ENCODE assay signal across 8 mouse cellular contexts in genomic region chr12:100726651-100727050, GRCm38 (mm10). TPM values are rescaled to one million over a fixed set of nuclear protein-coding genes. Genes with fewer than 3 reads are reported as not detected.
DNase-seq lines count a peak whose midpoint lies in the region; ATAC-seq and TF ChIP-seq lines count a peak whose summit lies in the region.

Gene Rps6ka5, minus strand, starts transcription at chr12:100726983.

- no peak for ATAC-seq in frontal cortex, adult (ENCODE audit: low TSS enrichment)
- no peak for ATAC-seq in heart, postnatal 0 days (ENCODE audit: insufficient read depth, low read depth)
- ATAC-seq in limb, embryonic 14.5 days (ENCODE audit: low FRiP score, low read depth): no peak
- ATAC-seq in lung, postnatal 0 days: no peak

- peak within 1 kb of the TSS; percentile 95 for H3K27ac ChIP-seq in embryonic facial prominence, embryonic 10.5 days (replicated peaks)
- H3K27ac ChIP-seq in heart, postnatal 0 days (ENCODE audit: low read depth): no peak within 1 kb of the TSS
- no peak within 1 kb of the TSS for H3K27ac ChIP-seq in limb, embryonic 14.5 days (replicated peaks; ENCODE audit: low read depth, low read length)
- no peak within 1 kb of the TSS for H3K27ac ChIP-seq in lung, postnatal 0 days (ENCODE audit: low read length)

- H3K9ac ChIP-seq in heart, postnatal 0 days (replicated peaks; ENCODE audit: low read depth, low read length): no peak within 1 kb of the TSS
- no peak within 1 kb of the TSS for H3K9ac ChIP-seq in limb, embryonic 14.5 days (ENCODE audit: low read depth, low read length, severe bottlenecking)
- H3K9ac ChIP-seq in lung, postnatal 0 days (replicated peaks; ENCODE audit: low read depth): no peak within 1 kb of the TSS

- H3K27me3 ChIP-seq in embryonic facial prominence, embryonic 10.5 days (replicated peaks; ENCODE audit: low read depth, poor library complexity, severe bottlenecking): no peaks in the 10 kb centered on the region
- no peaks in the 10 kb centered on the region for H3K27me3 ChIP-seq in heart, postnatal 0 days (ENCODE audit: control insufficient read depth, insufficient read depth, low read length)
- no peaks in the 10 kb centered on the region for H3K27me3 ChIP-seq in limb, embryonic 14.5 days (ENCODE audit: control insufficient read depth, insufficient read depth, low read length)
- H3K27me3 ChIP-seq in lung, postnatal 0 days (replicated peaks; ENCODE audit: insufficient read depth, low read length): no peaks in the 10 kb centered on the region

- H3K36me3 ChIP-seq in embryonic facial prominence, embryonic 10.5 days (replicated peaks): no peaks in the 10 kb centered on the region
- no peaks in the 10 kb centered on the region for H3K36me3 ChIP-seq in heart, postnatal 0 days (replicated peaks; ENCODE audit: control insufficient read depth, insufficient read depth, low read length)
- no peaks in the 10 kb centered on the region for H3K36me3 ChIP-seq in limb, embryonic 14.5 days (ENCODE audit: control insufficient read depth, insufficient read depth, low read length)
- no peaks in the 10 kb centered on the region for H3K36me3 ChIP-seq in lung, postnatal 0 days (ENCODE audit: insufficient read depth, low read length)

- TF ChIP-seq EP300 in heart, postnatal 0 days (IDR thresholded peaks at IDR 0.05; ENCODE audit: low read depth): no peak
- no peak for TF ChIP-seq EP300 in lung, postnatal 0 days (IDR thresholded peaks at IDR 0.05)

- H3K9me3 ChIP-seq in embryonic facial prominence, embryonic 10.5 days: 0 out of 2 replicates have a peak, but pooled peaks cover 3% of the 10 kb centered on the region
- no peaks in the 10 kb centered on the region for H3K9me3 ChIP-seq in heart, postnatal 0 days (replicated peaks; ENCODE audit: control insufficient read depth, low read length)
- no peaks in the 10 kb centered on the region for H3K9me3 ChIP-seq in limb, embryonic 14.5 days (ENCODE audit: control insufficient read depth, low read length)
- H3K9me3 ChIP-seq in lung, postnatal 0 days (ENCODE audit: low read length): no peaks in the 10 kb centered on the region

- peaks cover 16% of the 10 kb centered on the region for H3K4me1 ChIP-seq in embryonic facial prominence, embryonic 10.5 days
- peaks cover 10% of the 10 kb centered on the region for H3K4me1 ChIP-seq in heart, postnatal 0 days (ENCODE audit: control insufficient read depth, insufficient read depth)
- peaks cover 7% of the 10 kb centered on the region; the same call in 1 of the 2 replicates for H3K4me1 ChIP-seq in limb, embryonic 14.5 days (ENCODE audit: control insufficient read depth, insufficient read depth, low read length)
- no peaks in the 10 kb centered on the region; the same call in 1 of the 2 replicates for H3K4me1 ChIP-seq in lung, postnatal 0 days (ENCODE audit: insufficient read depth, low read depth, low read length)

- no peak for TF ChIP-seq POLR2A in limb, embryonic 14.5 days (IDR thresholded peaks at IDR 0.05; ENCODE audit: borderline replicate concordance, extremely low read depth, insufficient read depth, insufficient read length)

- 95% methylated on average over 4 of the region's 4 CpGs for WGBS in embryonic facial prominence, embryonic 10.5 days
- 95% methylated on average over 4 of the region's 4 CpGs for WGBS in heart, postnatal 0 days
- WGBS in limb, embryonic 14.5 days: 88% methylated on average over 4 of the region's 4 CpGs
- WGBS in lung, postnatal 0 days: 96% methylated on average over 4 of the region's 4 CpGs

- H3K4me3 ChIP-seq in embryonic facial prominence, embryonic 10.5 days: peak within 1 kb of the TSS; percentile 83
- H3K4me3 ChIP-seq in heart, postnatal 0 days (ENCODE audit: low read depth, low read length): peak within 1 kb of the TSS; percentile 59
- no peak within 1 kb of the TSS for H3K4me3 ChIP-seq in limb, embryonic 14.5 days (replicated peaks; ENCODE audit: low read length)
- no peak within 1 kb of the TSS for H3K4me3 ChIP-seq in lung, postnatal 0 days (ENCODE audit: low read depth, low read length)

- no peak for TF ChIP-seq CTCF in heart, postnatal 0 days (IDR thresholded peaks at IDR 0.05; ENCODE audit: low read depth)
- no peak for TF ChIP-seq CTCF in lung, postnatal 0 days (IDR thresholded peaks at IDR 0.05)

- DNase-seq in frontal cortex, adult 2 months (ENCODE audit: extremely low spot score in 1 of 2, low spot score in 1 of 2): no peak
- no peak for DNase-seq in embryonic facial prominence, embryonic 10.5 days (ENCODE audit: low spot score)
- no peak for DNase-seq in heart, postnatal 0 days (ENCODE audit: low spot score)
- DNase-seq in limb, embryonic 14.5 days (ENCODE audit: low spot score): no peak
- DNase-seq in thymus, postnatal 36 days: no peak
- DNase-seq in cerebellum, postnatal 36 days: no peak
- no peak for DNase-seq in lung, postnatal 0 days (ENCODE audit: low spot score)

- H3K4me2 ChIP-seq in heart, postnatal 0 days (ENCODE audit: low read depth, low read length): peak within 1 kb of the TSS; percentile 62; the same call in 1 of the 2 replicates
- H3K4me2 ChIP-seq in limb, embryonic 14.5 days (replicated peaks; ENCODE audit: low read depth, low read length, severe bottlenecking): peak within 1 kb of the TSS; percentile 58
- no peak within 1 kb of the TSS for H3K4me2 ChIP-seq in lung, postnatal 0 days (replicated peaks; ENCODE audit: low read depth, low read length)

RNA-seq across cellular contexts. Expression of gene Rps6ka5, which starts in this region (rescaled TPM):
- polyA plus RNA-seq in frontal cortex, adult 2 months (2012; rRNA removed): 11.3 and 13.8 TPM in 2 replicates
- 3.6 and 3.7 TPM in 2 replicates for polyA plus RNA-seq in embryonic facial prominence, embryonic 10.5 days (2016; fragmentation: Nextera tagmentation; extraction: Ambion mirVana)
- 5.0 and 11.6 TPM in 2 replicates for total RNA-seq in heart, postnatal 0 days (2014; rRNA removed; ENCODE audit: low replicate concordance)
- polyA plus RNA-seq in heart, postnatal 0 days (2015; fragmentation: Nextera tagmentation; extraction: Ambion mirVana): 2.8 and 3.0 TPM in 2 replicates
- polyA plus RNA-seq in limb, embryonic 14.5 days (2012; rRNA removed): 5.1 and 5.7 TPM in 2 replicates
- polyA plus RNA-seq in limb, embryonic 14.5 days (2014; fragmentation: Nextera tagmentation; extraction: Ambion mirVana): 4.4 and 5.5 TPM in 2 replicates
- 2.3 and 2.7 TPM in 2 replicates for polyA plus RNA-seq in lung, postnatal 0 days (2015; fragmentation: Nextera tagmentation; extraction: Ambion mirVana)

Comparison
In these comparisons a context has a peak if more than half of its experiments do, and no peak if none do; other contexts are left out.
1. H3K4me3 ChIP-seq: peak in embryonic facial prominence, embryonic 10.5 days (single experiment) and heart, postnatal 0 days (single experiment); none in limb, embryonic 14.5 days (single experiment) and lung, postnatal 0 days (single experiment).